Mouse (Mus musculus): ENCODE results near the gene Mcpt1. TPM values are rescaled to one million over a fixed set of nuclear protein-coding genes. Genes with fewer than 3 reads are reported as not detected.
"Not testable (repeated sequence)": the region's sequence is repeated elsewhere in the genome, so short reads cannot be mapped to it uniquely, and the experiment has no call there.

The Mcpt1 gene
- polyA plus RNA-seq (2014; fragmentation: Nextera tagmentation; extraction: Ambion mirVana) = not detected in 2 replicates

DNA sequence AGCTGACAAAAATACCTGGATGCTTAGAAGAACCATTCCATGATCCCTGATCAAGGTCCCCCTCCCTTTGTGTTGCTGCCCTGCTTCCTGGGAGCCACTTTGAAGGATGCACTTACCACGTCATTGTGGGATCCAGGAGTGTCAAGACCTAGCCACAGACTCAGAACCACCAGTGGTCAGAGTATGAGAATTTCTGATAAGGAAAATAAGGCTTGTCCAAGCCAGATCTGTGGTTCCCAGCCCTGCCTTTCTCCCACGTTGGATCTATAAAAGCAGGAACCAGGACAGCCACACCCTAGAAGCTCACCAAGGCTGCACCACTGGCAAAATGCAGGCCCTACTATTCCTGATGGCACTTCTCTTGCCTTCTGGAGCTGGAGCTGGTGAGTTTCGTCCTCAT is at the start of gene Mcpt1:
Mcpt1 (plus strand) TSS at position 301 of the 400 bp plus-strand sequence.
- H3K9me3 ChIP-seq (ENCODE audit: low read depth, low read length); H3K4me2 ChIP-seq; H3K27me3 ChIP-seq (ENCODE audit: insufficient read depth, low read length); ATAC-seq (ENCODE audit: insufficient read depth); H3K27ac ChIP-seq (ENCODE audit: low read depth); H3K36me3 ChIP-seq (ENCODE audit: insufficient read depth); H3K4me3 ChIP-seq (ENCODE audit: low read depth, low read length); DNase-seq; H3K4me1 ChIP-seq (ENCODE audit: insufficient read depth); H3K9ac ChIP-seq: not testable (repeated sequence)
- WGBS = 65% methylated on average over 3 of the region's 3 CpGs

DNA sequence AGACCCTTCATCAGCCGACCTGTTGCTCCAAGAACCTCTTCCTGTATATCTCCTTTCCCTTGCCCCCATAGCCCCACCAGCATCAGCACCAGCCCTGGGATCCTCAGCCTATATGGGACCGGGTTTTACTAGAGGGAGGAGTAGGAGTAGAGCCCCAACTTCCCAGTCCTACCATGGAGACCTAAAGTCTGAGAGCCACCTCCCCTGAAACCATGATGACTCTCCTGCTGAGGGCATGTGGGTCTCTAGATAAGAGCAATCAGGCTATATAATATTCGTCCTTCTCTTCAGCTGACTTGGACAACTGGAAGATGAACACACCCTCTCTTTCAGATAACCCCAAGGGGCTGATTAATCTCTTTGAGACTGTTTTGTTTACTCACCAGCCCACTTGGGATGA is 30.3 kb upstream of the Mcpt1 start:
- not testable (repeated sequence) for H3K27ac ChIP-seq (ENCODE audit: low read depth); H3K4me3 ChIP-seq (ENCODE audit: low read depth, low read length); H3K9ac ChIP-seq; DNase-seq; H3K9me3 ChIP-seq (ENCODE audit: low read depth, low read length); H3K36me3 ChIP-seq (ENCODE audit: insufficient read depth); ATAC-seq (ENCODE audit: insufficient read depth); H3K4me2 ChIP-seq; H3K27me3 ChIP-seq (ENCODE audit: insufficient read depth, low read length); H3K4me1 ChIP-seq (ENCODE audit: insufficient read depth)
- 31% methylated on average over 1 of the region's 3 CpGs for WGBS

DNA sequence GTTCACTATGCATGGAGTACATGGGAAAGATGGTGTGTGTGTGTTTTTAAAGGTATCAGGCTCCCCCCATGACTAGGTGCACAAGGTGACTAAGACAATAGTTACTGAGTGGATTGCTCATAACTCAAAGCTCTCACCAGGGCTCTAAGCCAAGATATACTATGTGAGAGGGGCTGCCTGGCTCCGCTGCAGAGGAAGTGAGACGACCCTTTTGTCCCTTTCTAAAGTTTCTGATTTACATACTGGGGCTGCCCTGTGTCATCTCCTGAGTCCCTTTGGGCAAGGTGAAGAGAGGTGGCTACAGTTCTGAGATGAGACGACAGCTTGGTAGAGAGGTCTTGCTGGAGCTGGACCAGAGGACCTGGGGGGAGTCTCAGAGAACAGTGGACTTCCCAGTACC is 4.6 kb upstream of the Mcpt1 start:
- H3K9ac ChIP-seq = no peak overlapping the region
- WGBS = 56% methylated on average over 3 of the region's 3 CpGs
- no peak overlapping the region for H3K4me2 ChIP-seq
- H3K27ac ChIP-seq (ENCODE audit: low read depth) = no peak overlapping the region
- no peaks in the 10 kb centered on the region for H3K36me3 ChIP-seq (ENCODE audit: insufficient read depth)
- no peaks in the 10 kb centered on the region for H3K4me1 ChIP-seq (ENCODE audit: insufficient read depth)
- ATAC-seq (ENCODE audit: insufficient read depth) = no peak
- no peak overlapping the region for H3K4me3 ChIP-seq (ENCODE audit: low read depth, low read length)
- no peaks in the 10 kb centered on the region for H3K9me3 ChIP-seq (ENCODE audit: low read depth, low read length)
- no peaks in the 10 kb centered on the region for H3K27me3 ChIP-seq (ENCODE audit: insufficient read depth, low read length)
- no peak for DNase-seq
- TF ChIP-seq CTCF (IDR thresholded peaks at IDR 0.05; ENCODE audit: low read depth) = no peak

DNA sequence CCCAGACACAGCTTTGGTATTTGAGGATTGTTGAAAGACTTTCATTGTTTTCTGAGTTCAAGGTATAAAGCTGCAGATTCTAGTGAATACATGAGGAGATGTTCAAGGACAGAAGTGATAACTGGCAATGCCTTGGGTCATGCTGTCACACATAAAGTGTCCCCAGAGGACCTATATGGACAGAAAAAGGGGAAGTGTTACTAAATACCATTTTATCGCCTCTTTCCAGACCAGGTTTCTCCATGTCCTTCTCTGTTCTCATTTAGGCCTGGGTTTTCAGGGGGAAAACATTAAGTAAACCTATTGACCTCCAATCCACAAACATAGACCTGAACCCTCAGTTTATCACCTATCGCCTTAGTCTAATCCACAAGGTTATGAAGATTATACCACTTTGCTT is 3.8 kb upstream of the Mcpt1 start:
- Histone ChIP-seq H3K36me3 (ENCODE audit: insufficient read depth) (no peaks in the 10 kb centered on the region), H3K4me3 (ENCODE audit: low read depth, low read length) (no peak overlapping the region), H3K9ac (no peak overlapping the region), H3K4me2 (no peak overlapping the region), H3K27me3 (ENCODE audit: insufficient read depth, low read length) (no peaks in the 10 kb centered on the region), H3K27ac (ENCODE audit: low read depth) (no peak overlapping the region), H3K9me3 (ENCODE audit: low read depth, low read length) (no peaks in the 10 kb centered on the region), H3K4me1 (ENCODE audit: insufficient read depth) (no peaks in the 10 kb centered on the region)
- no peak for TF ChIP-seq CTCF (IDR thresholded peaks at IDR 0.05; ENCODE audit: low read depth)
- DNase-seq = no peak
- no peak for ATAC-seq (ENCODE audit: insufficient read depth)
- WGBS = 85% methylated on average over 2 of the region's 2 CpGs

DNA sequence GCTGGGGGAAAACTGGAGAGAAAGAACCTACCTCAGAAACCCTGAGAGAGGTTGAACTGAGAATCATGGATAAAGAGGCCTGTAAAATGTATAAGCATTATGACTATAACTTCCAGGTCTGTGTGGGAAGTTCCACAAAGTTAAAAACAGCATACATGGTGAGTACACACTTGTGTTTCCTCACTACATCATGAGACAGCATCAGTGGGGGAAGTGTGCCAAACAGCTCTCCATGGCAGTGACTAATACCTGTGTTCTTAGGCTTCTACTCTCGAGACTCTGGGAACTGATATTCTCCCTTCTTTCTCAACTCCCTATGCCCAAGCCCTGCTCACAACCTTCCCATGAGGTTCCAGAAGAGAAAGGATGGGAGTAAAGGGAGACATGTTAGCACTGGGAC is 1.7 kb downstream of the Mcpt1 start:
- DNase-seq = no peak
- no peak overlapping the region for H3K27ac ChIP-seq (ENCODE audit: low read depth)
- TF ChIP-seq CTCF (IDR thresholded peaks at IDR 0.05; ENCODE audit: low read depth) = no peak
- no peaks in the 10 kb centered on the region for H3K9me3 ChIP-seq (ENCODE audit: low read depth, low read length)
- H3K27me3 ChIP-seq (ENCODE audit: insufficient read depth, low read length) = no peaks in the 10 kb centered on the region
- H3K4me2 ChIP-seq = no peak overlapping the region
- no peaks in the 10 kb centered on the region for H3K4me1 ChIP-seq (ENCODE audit: insufficient read depth)
- WGBS = 47% methylated on average over 1 of the region's 1 CpGs
- H3K9ac ChIP-seq = no peak overlapping the region
- ATAC-seq (ENCODE audit: insufficient read depth) = no peak
- no peak overlapping the region for H3K4me3 ChIP-seq (ENCODE audit: low read depth, low read length)
- H3K36me3 ChIP-seq (ENCODE audit: insufficient read depth) = no peaks in the 10 kb centered on the region

DNA sequence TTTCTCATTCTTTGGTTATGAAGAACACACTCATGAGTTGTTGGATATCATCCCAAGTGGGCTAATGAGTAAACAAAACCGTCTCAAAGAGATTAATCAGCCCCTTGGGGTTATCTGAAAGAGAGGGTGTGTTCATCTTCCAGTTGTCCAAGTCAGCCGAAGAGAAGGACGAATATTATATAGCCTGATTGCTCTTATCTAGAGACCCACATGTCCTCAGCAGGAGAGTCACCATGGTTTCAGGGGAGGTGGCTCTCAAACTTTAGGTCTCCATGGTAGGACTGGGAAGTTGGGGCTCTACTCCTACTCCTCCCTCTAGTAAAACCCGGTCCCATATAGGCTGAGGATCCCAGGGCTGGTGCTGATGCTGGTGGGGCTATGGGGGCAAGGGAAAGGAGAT is 3.5 kb downstream of the Mcpt1 start:
- not testable (repeated sequence) for H3K27ac ChIP-seq (ENCODE audit: low read depth); H3K27me3 ChIP-seq (ENCODE audit: insufficient read depth, low read length); H3K4me3 ChIP-seq (ENCODE audit: low read depth, low read length); H3K4me1 ChIP-seq (ENCODE audit: insufficient read depth); H3K36me3 ChIP-seq (ENCODE audit: insufficient read depth); H3K4me2 ChIP-seq; DNase-seq; H3K9me3 ChIP-seq (ENCODE audit: low read depth, low read length); ATAC-seq (ENCODE audit: insufficient read depth); H3K9ac ChIP-seq
- 53% methylated on average over 3 of the region's 4 CpGs for WGBS

DNA sequence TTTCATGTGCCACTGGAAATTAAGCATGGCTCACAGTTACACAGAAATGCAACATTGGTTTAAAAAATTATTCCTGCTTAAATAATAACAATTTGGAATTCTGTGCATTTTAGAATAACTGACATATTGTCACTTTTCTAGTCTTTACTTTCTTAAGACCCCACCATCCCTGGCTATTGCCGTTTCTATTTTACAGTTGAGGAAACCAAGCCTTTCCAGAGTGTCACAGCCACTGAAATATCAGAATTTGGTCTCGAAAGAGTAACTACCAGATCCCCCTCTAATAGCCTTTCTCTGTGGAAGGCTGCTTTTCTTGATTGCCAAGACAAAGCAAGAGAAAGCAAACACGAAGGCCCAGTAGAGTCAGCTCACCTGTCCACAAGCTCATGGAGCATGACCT is 12.6 kb downstream of the Mcpt1 start, which contains the start of gene Mcpt9:
Mcpt9 (minus strand) TSS at position 101 of the 400 bp plus-strand sequence.
- not testable (repeated sequence) for H3K4me2 ChIP-seq; ATAC-seq (ENCODE audit: insufficient read depth); H3K4me1 ChIP-seq (ENCODE audit: insufficient read depth); H3K27me3 ChIP-seq (ENCODE audit: insufficient read depth, low read length); DNase-seq; H3K36me3 ChIP-seq (ENCODE audit: insufficient read depth); H3K9me3 ChIP-seq (ENCODE audit: low read depth, low read length); H3K4me3 ChIP-seq (ENCODE audit: low read depth, low read length); H3K27ac ChIP-seq (ENCODE audit: low read depth); H3K9ac ChIP-seq
- 72% methylated on average over 3 of the region's 3 CpGs for WGBS

DNA sequence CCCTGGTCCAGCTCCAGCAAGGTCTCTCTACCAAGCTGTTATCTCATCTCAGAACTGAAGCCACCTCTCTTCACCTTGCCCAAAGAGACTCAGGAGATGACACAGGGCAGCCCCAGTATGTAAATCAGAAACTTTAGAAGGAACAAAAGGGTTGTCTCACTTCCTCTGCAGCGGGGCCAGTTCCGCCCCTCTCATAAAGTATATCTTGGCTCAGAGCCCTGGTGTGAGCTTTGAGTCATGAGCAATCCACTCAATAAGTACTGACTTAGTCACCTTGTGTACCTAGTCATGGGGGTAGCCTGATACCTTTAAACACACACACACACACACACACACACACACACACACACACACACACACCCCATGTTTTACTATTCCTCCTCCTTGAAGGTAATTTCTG is 16.7 kb downstream of the Mcpt1 start:
- no peak overlapping the region for H3K4me2 ChIP-seq
- H3K9ac ChIP-seq = no peak overlapping the region
- H3K9me3 ChIP-seq (ENCODE audit: low read depth, low read length) = no peaks in the 10 kb centered on the region
- no peaks in the 10 kb centered on the region for H3K36me3 ChIP-seq (ENCODE audit: insufficient read depth)
- DNase-seq (peak; percentile 38), ATAC-seq (ENCODE audit: insufficient read depth) (no peak)
- H3K27me3 ChIP-seq (ENCODE audit: insufficient read depth, low read length) = no peaks in the 10 kb centered on the region
- no peak overlapping the region for H3K27ac ChIP-seq (ENCODE audit: low read depth)
- TF ChIP-seq CTCF (IDR thresholded peaks at IDR 0.05; ENCODE audit: low read depth) = no peak
- H3K4me3 ChIP-seq (ENCODE audit: low read depth, low read length) = no peak overlapping the region
- H3K4me1 ChIP-seq (ENCODE audit: insufficient read depth) = no peaks in the 10 kb centered on the region
- 59% methylated on average over 2 of the region's 2 CpGs for WGBS

DNA sequence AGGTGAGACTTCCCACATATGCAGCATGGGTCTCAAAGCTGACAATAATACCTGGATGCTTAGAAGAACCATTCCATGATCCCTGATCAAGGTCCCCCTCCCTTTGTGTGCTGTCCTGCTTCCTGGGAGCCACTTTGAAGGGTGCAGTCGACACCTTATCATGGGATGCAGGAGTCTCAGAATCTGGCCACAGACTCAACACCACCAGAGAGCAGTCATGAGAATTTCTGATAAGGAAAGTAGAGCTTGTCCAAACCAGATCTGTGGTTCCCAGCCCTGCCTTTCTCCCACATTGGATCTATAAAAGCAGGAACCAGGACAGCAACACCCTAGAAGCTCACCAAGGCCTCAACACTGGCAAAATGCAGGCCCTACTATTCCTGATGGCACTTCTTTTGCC is 24.0 kb downstream of the Mcpt1 start, which contains the start of gene Mcpt2:
Mcpt2 (plus strand) TSS at position 250 of the 400 bp plus-strand sequence.
- WGBS = 80% methylated on average over 1 of the region's 1 CpGs
- not testable (repeated sequence) for H3K4me2 ChIP-seq; H3K36me3 ChIP-seq (ENCODE audit: insufficient read depth); H3K27ac ChIP-seq (ENCODE audit: low read depth); DNase-seq; H3K9me3 ChIP-seq (ENCODE audit: low read depth, low read length); H3K9ac ChIP-seq; H3K27me3 ChIP-seq (ENCODE audit: insufficient read depth, low read length); H3K4me1 ChIP-seq (ENCODE audit: insufficient read depth); H3K4me3 ChIP-seq (ENCODE audit: low read depth, low read length); ATAC-seq (ENCODE audit: insufficient read depth)
